Mouse (Mus musculus) ES-Bruce4 (cell line): ENCODE measurements at regions not wholly inside any gene's neighbourhood (a gene's known extent, or its start where the extent isn't known, plus 50 kb on each side); places are given as distances from the start of the nearest gene placed in this dataset.

Experiments used
- CTCF ChIP-seq: IDR thresholded peaks from one replicate; pipeline ENCODE4 v1.8.1; 2011; ENCODE audit warnings: low read depth, low read length
- EP300 ChIP-seq: IDR thresholded peaks from 2 replicates; pipeline ENCODE4 v1.6.1; 2011; ENCODE audit warnings: low read depth, low read length; ENCODE audit not compliant: insufficient read depth

- no peak for TF ChIP-seq EP300
- no peak for TF ChIP-seq CTCF
These were observed 591.9 kb downstream of the Zfp706 start for GRCm38 (mm10) chr15:36415552-36416249.
